Mouse (Mus musculus): ENCODE results near the gene 1700003E16Rik.

Gene 1700003E16Rik

GRCm38 (mm10) chr6:83156259-83156684 is at the start of gene 1700003E16Rik, which contains the start of gene Wdr54:
Gene 1700003E16Rik (plus strand): TSS chr6:83156404.
Gene Wdr54 (minus strand): TSS chr6:83156397.
- no peak for DNase-seq (ENCODE audit: low spot score)

GRCm38 (mm10) chr6:83107566-83108400 is 48.4 kb upstream of the 1700003E16Rik start:
- DNase-seq (ENCODE audit: low spot score) = peak; percentile 82

GRCm38 (mm10) chr6:83108762-83109668 is 47.2 kb upstream of the 1700003E16Rik start, which contains the start of gene Mrpl53:
Gene Mrpl53 (plus strand): TSS chr6:83109040.
- DNase-seq (ENCODE audit: low spot score) = peak; percentile 81

GRCm38 (mm10) chr6:83111510-83112136 is 44.6 kb upstream of the 1700003E16Rik start:
- DNase-seq (ENCODE audit: low spot score) = no peak

GRCm38 (mm10) chr6:83115011-83115671 is 41.1 kb upstream of the 1700003E16Rik start, which contains the start of gene Mogs:
Gene Mogs (plus strand): TSS chr6:83115496.
- peak; percentile 95 for DNase-seq (ENCODE audit: low spot score)

GRCm38 (mm10) chr6:83115682-83116372 is 40.4 kb upstream of the 1700003E16Rik start:
- DNase-seq (ENCODE audit: low spot score) = no peak

GRCm38 (mm10) chr6:83116373-83117164 is 39.6 kb upstream of the 1700003E16Rik start:
- no peak for DNase-seq (ENCODE audit: low spot score)

- DNase-seq (ENCODE audit: low spot score) = no peak
Measured at GRCm38 (mm10) chr6:83117165-83117438, 39.1 kb upstream of the 1700003E16Rik start.

- no peak for DNase-seq (ENCODE audit: low spot score)
Measured at GRCm38 (mm10) chr6:83117616-83118015, 38.6 kb upstream of the 1700003E16Rik start.

GRCm38 (mm10) chr6:83118369-83118768 is 37.8 kb upstream of the 1700003E16Rik start:
- no peak for DNase-seq (ENCODE audit: low spot score)

- no peak for DNase-seq (ENCODE audit: low spot score)
Measured at GRCm38 (mm10) chr6:83118825-83119733, 37.1 kb upstream of the 1700003E16Rik start.

- no peak for DNase-seq (ENCODE audit: low spot score)
Measured at GRCm38 (mm10) chr6:83119734-83120051, 36.5 kb upstream of the 1700003E16Rik start.

- DNase-seq (ENCODE audit: low spot score) = peak; percentile 94
Measured at GRCm38 (mm10) chr6:83120930-83121862, 35.0 kb upstream of the 1700003E16Rik start, which contains the start of gene Wbp1. Gene Wbp1 (minus strand): TSS chr6:83121559.

- no peak for DNase-seq (ENCODE audit: low spot score)
Measured at GRCm38 (mm10) chr6:83121863-83122710, 34.1 kb upstream of the 1700003E16Rik start.

GRCm38 (mm10) chr6:83122961-83123360 is 33.2 kb upstream of the 1700003E16Rik start:
- DNase-seq (ENCODE audit: low spot score) = no peak

GRCm38 (mm10) chr6:83124851-83125312 is 31.3 kb upstream of the 1700003E16Rik start:
- DNase-seq (ENCODE audit: low spot score) = peak; percentile 93

- no peak for DNase-seq (ENCODE audit: low spot score)
Measured at GRCm38 (mm10) chr6:83125331-83125730, 30.9 kb upstream of the 1700003E16Rik start, which contains the start of gene Ino80b. Gene Ino80b (minus strand): TSS chr6:83125431.

Measured in urinary bladder, postnatal 14 days (tissue).